Mouse (Mus musculus) small intestine, adult 2 months (tissue): ENCODE measurements at regions not wholly inside any gene's neighbourhood (a gene's known extent, or its start where the extent isn't known, plus 50 kb on each side); places are given as distances from the start of the nearest gene placed in this dataset.

Experiments used
- H3K27ac ChIP-seq: fragments of 200-500 bp; 2 replicates; pipeline ENCODE4 v1.5.1; 2012; ENCODE audit warnings: low read depth, low read length, control low read depth, inconsistent platforms; ENCODE audit not compliant: insufficient read depth
- H3K27me3 ChIP-seq: fragments of 200-500 bp; 2 replicates; pipeline ENCODE4 v1.6.1; 2012; ENCODE audit warnings: mild to moderate bottlenecking, moderate library complexity, low read length, inconsistent platforms; ENCODE audit not compliant: control insufficient read depth, insufficient read depth
- H3K36me3 ChIP-seq: fragments of 200-500 bp; 2 replicates; pipeline ENCODE4 v1.6.1; 2012; ENCODE audit warnings: mild to moderate bottlenecking, low read length, control low read depth, inconsistent platforms; ENCODE audit not compliant: control insufficient read depth, insufficient read depth
- H3K4me1 ChIP-seq: fragments of 200-500 bp; 2 replicates; pipeline ENCODE4 v1.6.1; 2012; ENCODE audit warnings: low read length, inconsistent platforms, mixed read lengths; ENCODE audit not compliant: control insufficient read depth, insufficient read depth, insufficient read length
- H3K4me3 ChIP-seq: fragments of 200-500 bp; 2 replicates; pipeline ENCODE4 v1.5.1; 2012; ENCODE audit warnings: low read depth, mild to moderate bottlenecking, control low read depth, inconsistent platforms, low read length, moderate library complexity
- CTCF ChIP-seq: fragments of 200-500 bp; IDR thresholded peaks from 2 replicates; pipeline ENCODE4 v1.5.1; 2012; ENCODE audit warnings: low read depth, mild to moderate bottlenecking, control low read depth, inconsistent platforms, low read length, moderate library complexity, mixed read lengths; ENCODE audit not compliant: insufficient replicate concordance, insufficient read length; ENCODE audit errors: extremely low read depth
- POLR2A ChIP-seq: fragments of 200-500 bp; IDR thresholded peaks from 2 replicates; pipeline ENCODE4 v1.6.1; 2012; ENCODE audit warnings: low read depth, mild to moderate bottlenecking, control low read depth, inconsistent platforms, low read length, moderate library complexity
- WGBS: fragments of 180-500 bp; shearing (Covaris S2); methylation state at CpG from one replicate; pipeline ENCODE4 v1.1.7; 2018; 5-methylcytosine and 5-hydroxymethylcytosine counted together

DNA sequence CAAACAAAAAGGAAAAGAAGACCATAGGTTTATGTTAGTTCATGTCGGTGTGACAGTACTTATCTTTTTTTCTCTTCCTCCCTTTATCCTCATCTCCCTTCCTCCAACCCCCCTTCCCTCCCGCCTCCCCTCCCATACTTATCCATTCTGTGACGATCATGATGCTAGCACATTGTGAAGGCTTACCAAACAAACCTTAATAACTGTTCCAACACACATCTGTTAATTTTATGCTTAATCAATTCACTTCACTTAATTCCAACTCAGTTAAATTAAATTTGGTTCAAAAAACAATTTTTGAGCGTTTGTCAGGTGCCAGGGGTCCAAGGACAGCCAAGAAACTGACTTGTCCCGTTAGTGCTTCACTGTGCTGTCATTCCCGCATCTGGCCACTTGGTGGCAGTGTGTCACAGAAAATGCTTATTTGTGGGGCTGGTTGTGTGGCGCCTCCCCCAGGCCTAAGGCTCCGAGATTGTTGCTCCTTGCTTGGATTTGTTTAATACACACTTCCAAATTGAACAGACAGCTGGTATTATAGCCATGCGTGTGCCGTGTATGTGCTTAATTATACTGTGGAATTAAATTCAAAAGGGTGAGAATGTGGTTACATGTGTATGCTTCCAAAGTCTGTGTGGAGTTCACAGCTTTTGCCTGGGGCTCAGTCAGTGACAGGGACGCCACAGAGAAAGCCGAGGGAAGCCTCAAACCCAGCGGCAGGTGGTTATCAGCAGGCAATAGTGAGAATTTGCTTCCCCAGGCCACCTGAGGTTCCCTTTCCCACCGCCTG, 90.0 kb upstream of the Tmpo start:
- Histone ChIP-seq H3K4me3 (no peak overlapping the region), H3K27ac (no peak overlapping the region), H3K4me1 (peaks cover 2% of the 10 kb centered on the region; the same call in 1 of the 2 replicates), H3K36me3 (no peaks in the 10 kb centered on the region), H3K27me3 (no peaks in the 10 kb centered on the region)
- WGBS: 11% methylated on average over 14 of the region's 14 CpGs
- TF ChIP-seq POLR2A (no peak), CTCF (peak; percentile 96; the same call in 1 of the 2 replicates)

DNA sequence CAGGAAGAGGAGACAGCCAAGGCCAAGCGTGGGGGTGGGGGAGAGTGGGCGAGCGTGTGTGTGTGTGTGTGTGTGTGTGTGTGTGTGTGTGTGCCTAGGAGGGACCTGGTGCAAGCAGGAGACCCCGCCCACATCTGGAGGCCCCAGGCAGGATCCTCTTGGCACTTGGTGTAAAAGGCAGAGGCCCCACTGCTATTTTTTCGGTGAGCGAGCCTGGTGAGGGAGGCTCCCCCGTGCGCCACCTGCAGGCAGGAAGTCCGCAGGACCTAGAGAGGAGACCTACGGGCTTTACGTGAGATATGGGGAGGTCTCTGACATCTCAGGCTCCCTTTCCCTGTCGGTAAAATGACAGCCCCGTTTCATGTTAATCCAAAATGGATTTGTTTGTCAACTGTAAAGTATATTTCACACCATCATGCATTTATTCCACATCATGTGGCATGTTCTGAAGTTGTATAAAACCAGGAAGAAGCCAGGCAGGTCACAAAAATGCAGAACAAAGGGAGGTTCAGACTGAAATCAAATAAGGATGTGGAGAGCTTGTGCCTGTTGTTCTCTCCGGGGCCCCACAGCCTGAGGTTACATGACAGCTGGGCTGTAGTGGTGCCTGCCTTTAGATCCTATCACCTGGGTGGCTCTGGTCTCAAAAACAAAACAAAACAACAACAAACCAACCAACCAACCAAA, 89.3 kb upstream of the Tmpo start:
- 13% methylated on average over 14 of the region's 14 CpGs for WGBS
- Histone ChIP-seq H3K4me3 (peak overlapping the region; percentile 12; the same call in 1 of the 2 replicates), H3K27me3 (no peaks in the 10 kb centered on the region), H3K4me1 (peaks cover 2% of the 10 kb centered on the region; the same call in 1 of the 2 replicates), H3K27ac (no peak overlapping the region), H3K36me3 (no peaks in the 10 kb centered on the region)
- TF ChIP-seq POLR2A (no peak), CTCF (peak; percentile 68)

DNA sequence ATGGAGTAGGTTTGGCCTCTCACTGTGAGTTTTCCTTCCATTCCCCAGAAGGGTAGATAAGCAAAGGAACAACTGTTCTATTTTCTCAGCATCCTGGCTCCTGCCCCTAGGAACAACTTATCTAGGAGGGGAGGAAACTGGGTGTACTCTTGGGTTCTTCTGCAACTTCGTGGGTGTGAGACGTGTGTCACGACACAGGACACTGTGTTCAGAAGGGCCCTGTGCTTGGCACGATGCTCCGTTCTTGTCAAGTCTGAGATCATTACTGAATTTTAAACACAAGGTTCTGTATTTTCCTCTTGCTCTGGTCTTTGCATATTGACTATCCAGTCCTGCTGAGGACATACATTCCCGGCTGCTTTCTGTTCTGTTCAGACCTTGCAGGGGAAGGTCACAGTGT, 86.8 kb upstream of the Tmpo start:
- TF ChIP-seq CTCF (no peak), POLR2A (no peak)
- WGBS: 87% methylated on average over 6 of the region's 6 CpGs
- no peaks in the 10 kb centered on the region for H3K27me3 ChIP-seq
- H3K4me3 ChIP-seq: no peak overlapping the region
- peaks cover 2% of the 10 kb centered on the region; the same call in 1 of the 2 replicates for H3K4me1 ChIP-seq
- H3K27ac ChIP-seq: no peak overlapping the region
- no peaks in the 10 kb centered on the region for H3K36me3 ChIP-seq

DNA sequence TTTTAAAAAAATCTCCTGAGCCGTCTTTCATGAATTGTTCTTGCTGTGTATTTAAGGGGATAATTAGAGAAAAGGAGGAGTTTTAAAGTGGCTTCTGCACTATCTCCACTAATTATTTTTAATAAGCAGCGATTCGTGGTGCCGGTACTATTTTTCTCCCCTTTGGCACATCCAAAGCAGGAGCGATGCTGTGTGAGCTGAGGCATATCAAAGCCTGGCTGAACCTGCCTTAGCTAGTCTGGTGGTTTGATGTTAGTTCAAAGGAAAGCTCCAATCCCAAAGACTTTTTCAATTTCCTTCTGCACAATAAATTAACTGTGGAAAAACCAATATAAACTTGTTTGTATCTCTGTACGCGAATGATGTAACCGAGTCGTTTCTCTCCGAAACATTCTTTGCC, 79.3 kb upstream of the Tmpo start:
- Histone ChIP-seq H3K4me1 (no peaks in the 10 kb centered on the region), H3K36me3 (no peaks in the 10 kb centered on the region), H3K27ac (no peak overlapping the region), H3K27me3 (no peaks in the 10 kb centered on the region), H3K4me3 (no peak overlapping the region)
- TF ChIP-seq CTCF: no peak
- no peak for TF ChIP-seq POLR2A
- 91% methylated on average over 10 of the region's 10 CpGs for WGBS

- Histone ChIP-seq H3K27me3 (no peaks in the 10 kb centered on the region), H3K4me1 (no peaks in the 10 kb centered on the region), H3K4me3 (no peak overlapping the region), H3K27ac (no peak overlapping the region), H3K36me3 (no peaks in the 10 kb centered on the region)
- 33% methylated on average over 18 of the region's 18 CpGs for WGBS
- no peak for TF ChIP-seq CTCF
- TF ChIP-seq POLR2A: no peak
Measured at GRCm38 (mm10) chr10:91249681-91250195, 68.6 kb upstream of the Tmpo start.

DNA sequence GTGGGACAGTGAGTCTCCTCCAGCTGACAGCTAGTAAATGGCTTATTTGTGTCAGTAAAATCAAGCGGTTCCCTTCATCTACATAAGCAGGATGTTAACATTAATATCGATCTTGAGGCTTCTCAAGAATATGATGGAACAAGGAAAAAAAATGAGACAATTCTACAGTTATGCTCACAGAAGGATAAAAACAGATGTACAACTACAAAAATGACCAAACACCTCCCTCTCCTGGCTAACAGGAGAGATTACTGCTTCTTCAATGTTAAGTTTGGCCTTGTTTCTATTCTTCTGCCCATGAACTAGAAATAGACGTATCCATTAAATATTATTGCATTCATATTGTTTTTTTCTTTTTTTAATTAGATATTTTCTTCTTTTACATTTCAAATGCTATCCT, 63.2 kb upstream of the Tmpo start:
- no peaks in the 10 kb centered on the region for H3K4me1 ChIP-seq
- TF ChIP-seq POLR2A: no peak
- no peak for TF ChIP-seq CTCF
- 77% methylated on average over 3 of the region's 3 CpGs for WGBS
- no peak overlapping the region for H3K4me3 ChIP-seq
- no peak overlapping the region for H3K27ac ChIP-seq
- H3K36me3 ChIP-seq: no peaks in the 10 kb centered on the region
- no peaks in the 10 kb centered on the region for H3K27me3 ChIP-seq

- no peak overlapping the region for H3K4me3 ChIP-seq
- H3K27ac ChIP-seq: no peak overlapping the region
- WGBS: 64% methylated on average over 5 of the region's 5 CpGs
- H3K36me3 ChIP-seq: no peaks in the 10 kb centered on the region
- no peaks in the 10 kb centered on the region for H3K4me1 ChIP-seq
- TF ChIP-seq POLR2A (no peak), CTCF (no peak)
- H3K27me3 ChIP-seq: no peaks in the 10 kb centered on the region
Measured at GRCm38 (mm10) chr10:91242491-91243046, 61.5 kb upstream of the Tmpo start.
